Mouse (Mus musculus): ENCODE data around the gene Pnpla2. TPM values are rescaled to one million over a fixed set of nuclear protein-coding genes. Genes with fewer than 3 reads are reported as not detected.

Gene Pnpla2
- total RNA-seq, 2 experiments from 2014 or later: 387 to 566 TPM

DNA sequence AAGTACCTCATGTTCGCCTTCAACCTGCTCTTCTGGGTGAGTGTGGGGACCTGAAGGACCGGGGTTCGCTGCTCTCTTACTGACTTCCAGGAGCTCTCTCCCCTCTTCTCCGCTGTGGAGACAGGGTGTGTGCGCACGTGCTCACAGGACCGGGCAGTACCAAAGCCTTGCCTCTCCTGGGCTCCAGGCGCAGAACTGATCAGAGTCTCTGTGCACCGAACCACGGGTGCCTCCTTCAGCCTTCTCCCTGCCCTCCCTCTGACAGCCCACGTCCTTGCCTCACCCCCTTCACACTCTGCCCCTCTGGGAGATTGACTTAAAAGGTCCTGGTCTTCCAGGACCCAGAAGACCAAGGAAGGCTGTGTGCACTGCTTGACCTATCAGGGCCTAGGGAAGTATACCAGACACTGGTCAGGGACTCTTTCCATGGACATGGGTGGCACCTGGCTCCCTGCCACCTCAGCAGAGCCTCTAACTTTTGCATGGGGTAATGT, 27.6 kb downstream of the Pnpla2 start:
- no peak for DNase-seq

DNA sequence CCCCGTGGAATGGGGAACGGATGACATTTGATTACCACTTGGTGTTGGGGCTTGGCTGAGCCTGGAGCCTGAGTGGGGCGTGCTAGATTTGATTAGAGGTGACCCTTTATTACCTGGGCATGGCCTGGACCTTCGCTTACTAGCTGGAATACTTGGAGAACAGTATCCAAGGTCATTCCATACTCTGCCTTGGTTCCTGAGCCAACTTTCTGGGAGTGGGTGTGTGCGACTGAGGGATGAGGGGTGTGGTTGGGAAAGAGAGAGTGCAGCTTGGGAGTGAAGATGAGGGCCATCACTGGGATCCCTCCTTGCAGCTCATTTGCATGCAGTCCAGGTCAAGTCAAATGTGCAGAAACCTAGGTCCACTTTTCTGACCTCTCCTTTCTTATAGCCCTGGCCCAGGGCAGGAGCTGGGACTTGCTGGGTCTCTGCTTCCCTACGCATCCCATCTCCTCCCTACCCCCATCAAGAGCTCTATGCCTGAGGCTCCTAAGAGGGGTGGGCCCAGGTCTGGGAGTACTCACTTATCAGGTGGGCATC, 28.2 kb downstream of the Pnpla2 start:
- no peak for DNase-seq

- no peak for DNase-seq
Measured at GRCm38 (mm10) chr7:141484186-141485120, 29.5 kb downstream of the Pnpla2 start.

DNA sequence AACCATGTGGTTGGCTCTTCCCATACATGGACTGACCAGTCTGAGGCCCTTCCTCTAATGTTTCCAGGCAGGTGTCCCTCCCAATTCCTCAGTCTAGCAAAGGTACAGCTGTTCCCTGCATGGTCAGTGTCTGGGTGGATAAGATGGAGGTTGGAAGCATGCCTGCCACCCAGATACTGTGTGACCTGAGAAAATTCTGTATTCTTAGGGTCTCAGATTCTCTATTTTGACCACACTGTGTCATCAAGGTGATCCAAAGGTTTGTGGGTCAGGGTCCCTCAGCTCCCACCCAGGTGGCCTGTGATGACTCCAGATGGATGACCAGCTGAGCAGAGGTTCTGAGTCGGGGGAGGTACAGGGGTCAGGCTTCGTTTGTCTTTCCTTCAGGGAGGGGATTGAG, 30.2 kb downstream of the Pnpla2 start:
- DNase-seq: no peak

DNA sequence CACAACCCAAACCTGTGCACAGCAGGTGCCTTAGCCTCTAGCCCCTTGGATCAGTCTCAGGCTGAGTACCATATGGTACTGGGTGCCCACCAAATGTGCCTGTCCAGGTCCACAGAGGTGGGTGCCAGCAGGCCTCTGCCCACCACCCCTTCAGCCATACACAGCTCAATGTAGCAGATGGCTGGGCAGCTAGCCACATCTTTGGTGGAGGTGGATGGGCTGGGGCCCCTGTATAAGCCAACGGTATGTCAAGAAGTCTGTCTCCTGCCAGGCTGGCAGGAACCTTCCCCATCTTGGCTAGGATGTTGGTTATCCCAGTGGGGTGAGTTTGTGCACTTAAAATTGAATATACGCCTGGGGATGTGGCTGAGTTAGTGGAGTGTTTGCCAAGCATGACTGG, 30.6 kb downstream of the Pnpla2 start:
- no peak for DNase-seq

DNA sequence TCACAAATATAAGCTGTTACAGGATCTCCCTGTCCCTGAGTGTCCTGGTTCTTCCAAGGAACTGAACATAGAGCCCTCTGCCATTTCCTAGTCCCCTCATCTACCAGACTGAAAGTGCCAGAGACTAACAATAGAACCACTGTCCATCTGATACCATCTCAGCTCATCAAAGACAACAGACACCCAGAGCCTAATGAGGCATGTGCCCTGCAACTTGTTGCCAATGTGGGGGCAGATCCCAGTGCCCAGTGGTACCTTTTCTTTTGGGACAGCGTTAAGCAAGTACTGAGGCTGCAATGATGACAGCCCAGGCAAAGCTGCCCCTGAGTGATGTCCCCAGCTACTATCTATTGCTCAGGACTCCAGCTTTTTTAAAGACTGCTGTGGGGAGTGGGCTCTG, 31.2 kb downstream of the Pnpla2 start:
- DNase-seq: no peak

- no peak for DNase-seq
Measured at GRCm38 (mm10) chr7:141487141-141487540, 32.1 kb downstream of the Pnpla2 start.

DNA sequence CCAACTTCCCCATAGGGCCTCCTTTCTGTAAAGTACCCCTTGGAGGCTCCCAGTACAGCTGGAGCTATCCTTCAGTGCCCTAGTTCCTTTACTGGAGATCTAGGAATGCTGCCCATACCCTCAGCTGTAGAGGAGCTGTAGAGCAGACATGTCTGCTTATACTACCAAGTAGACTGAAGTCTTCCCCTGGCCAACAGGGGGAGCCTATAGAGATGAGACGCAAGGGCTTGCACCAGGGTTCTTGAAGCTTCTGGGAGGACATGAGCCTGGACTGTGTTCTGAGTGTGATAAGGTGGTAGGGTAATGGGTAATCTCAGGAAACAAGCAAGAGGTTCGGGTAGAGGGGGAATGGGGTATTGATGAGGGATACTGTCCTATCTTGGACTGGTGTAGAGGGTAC, 36.2 kb downstream of the Pnpla2 start:
- no peak for DNase-seq

- DNase-seq: no peak
Measured at GRCm38 (mm10) chr7:141492738-141493137, 37.7 kb downstream of the Pnpla2 start.

DNA sequence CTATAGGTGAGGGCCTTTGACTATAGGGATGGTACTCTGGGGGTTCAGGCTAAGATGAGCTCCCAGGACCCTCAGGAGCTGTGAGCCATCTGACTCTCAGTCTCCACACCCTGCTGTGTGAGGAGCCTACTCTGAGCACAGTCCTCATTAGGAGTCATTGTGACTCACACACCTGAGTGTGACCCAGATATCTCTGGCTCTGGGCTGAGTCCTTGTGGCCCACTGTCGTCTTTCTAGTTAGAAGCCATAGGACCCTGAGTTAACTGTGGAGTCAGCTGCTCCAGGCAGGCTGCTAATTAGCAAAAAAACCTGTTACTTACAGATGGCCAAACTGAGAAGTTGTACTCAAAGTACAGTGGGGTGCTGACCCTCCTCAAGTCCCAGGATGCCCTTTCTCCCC, 38.7 kb downstream of the Pnpla2 start:
- no peak for DNase-seq

- DNase-seq: no peak
Measured at GRCm38 (mm10) chr7:141495379-141495778, 40.4 kb downstream of the Pnpla2 start.

DNA sequence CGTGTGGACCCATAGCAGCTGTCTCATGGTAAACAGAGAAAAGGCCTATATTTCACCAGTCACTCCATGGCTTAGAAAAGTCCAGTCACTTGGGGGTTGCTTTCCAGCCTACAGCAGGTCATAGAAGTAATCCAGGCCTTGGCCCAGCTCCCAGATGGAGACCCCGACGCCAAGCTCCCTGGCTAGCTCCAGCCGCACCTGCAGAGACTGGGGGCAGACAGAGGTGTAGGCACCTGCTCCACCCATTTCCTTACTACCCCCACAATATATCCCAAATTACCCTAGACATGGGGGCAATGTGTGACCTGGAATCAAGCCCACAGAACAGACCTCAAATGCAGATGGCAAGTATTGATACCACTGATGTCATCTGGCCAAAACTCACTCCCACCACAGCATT, 40.9 kb downstream of the Pnpla2 start:
- DNase-seq: no peak

GRCm38 (mm10) chr7:141497600-141497999, 42.6 kb downstream of the Pnpla2 start:
- DNase-seq: peak; percentile 41 to 55

DNA sequence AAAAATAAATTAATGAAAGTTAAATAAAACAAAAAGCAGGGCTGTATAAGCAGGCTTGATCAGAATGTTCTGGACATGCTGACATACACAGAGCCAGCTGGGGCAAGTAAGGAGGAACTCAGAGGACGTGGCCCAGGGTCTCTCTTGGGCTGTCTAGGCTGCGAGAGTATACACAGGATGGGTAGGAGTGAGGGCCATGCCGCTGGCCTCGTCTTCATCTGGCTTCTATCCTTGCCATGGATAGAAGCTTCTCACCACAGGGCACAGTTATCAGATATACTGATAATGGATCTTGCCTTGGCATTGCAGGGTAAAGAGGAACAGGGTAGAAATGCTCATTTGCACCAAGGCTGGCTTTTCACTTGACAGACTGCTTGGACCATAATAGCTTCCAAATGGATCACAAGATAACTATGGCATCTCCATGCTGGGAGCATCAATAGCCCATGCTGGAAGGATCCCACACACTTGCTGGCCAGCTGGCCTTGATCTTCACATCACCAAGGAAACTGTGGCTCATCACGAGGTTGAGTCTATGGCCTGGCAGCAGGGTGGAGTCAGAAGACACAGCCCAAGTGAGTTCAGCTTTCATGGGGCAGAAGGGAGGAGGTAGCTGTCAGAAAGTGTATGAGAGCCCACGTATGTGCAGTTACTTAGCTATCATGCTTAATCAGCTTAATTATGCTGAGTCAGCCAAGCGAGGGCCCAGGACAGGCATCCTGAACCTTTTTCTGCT, 47.0 kb downstream of the Pnpla2 start:
- no peak for DNase-seq

DNA sequence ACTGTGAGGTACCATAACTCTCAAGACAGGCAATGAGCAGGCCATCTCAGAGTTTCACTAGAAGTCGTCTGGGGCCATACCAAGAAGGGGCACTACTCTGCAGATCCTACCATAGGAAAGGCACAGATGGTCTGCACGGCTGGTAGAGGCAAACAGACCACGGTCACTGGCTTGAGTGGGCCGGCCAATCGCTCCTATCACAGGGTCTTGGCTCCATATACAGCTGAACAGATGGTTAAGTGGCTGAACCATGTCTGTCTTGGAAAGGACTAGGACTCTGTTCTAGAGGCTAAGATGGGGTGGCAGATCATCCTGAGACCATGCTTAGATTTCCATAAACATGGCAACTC, 47.5 kb downstream of the Pnpla2 start:
- DNase-seq: no peak

GRCm38 (mm10) chr7:141506278-141506677, 51.3 kb downstream of the Pnpla2 start:
- DNase-seq: no peak

- no peak for DNase-seq
Measured at GRCm38 (mm10) chr7:141508160-141508559, 53.2 kb downstream of the Pnpla2 start.

- DNase-seq: no peak
Measured at GRCm38 (mm10) chr7:141510196-141510595, 55.2 kb downstream of the Pnpla2 start.

Other genes with a start within 250 kb of the Pnpla2 start
- not detected for gene Lmntd2, start 241.1 kb upstream of the Pnpla2 start, total RNA-seq (2021)
- gene Rassf7, start 239.3 kb upstream of the Pnpla2 start, total RNA-seq (2021): under 1 TPM; 0.57 to 0.87 TPM
- gene Phrf1, start 226.4 kb upstream of the Pnpla2 start, total RNA-seq (2021): 10 to 100 TPM; 33.7 to 34.8 TPM
- gene Irf7, start 188.7 kb upstream of the Pnpla2 start, total RNA-seq (2021): 1 to 10 TPM; 2.3 to 3.1 TPM
- gene Cdhr5, start 178.4 kb upstream of the Pnpla2 start, total RNA-seq (2021): not detected
- not detected for gene Sct, start 176.1 kb upstream of the Pnpla2 start, total RNA-seq (2021)
- not detected for gene Drd4, start 163.2 kb upstream of the Pnpla2 start, total RNA-seq (2021)
- gene Deaf1, start 127.5 kb upstream of the Pnpla2 start, total RNA-seq (2021): 10 to 100 TPM; 11.7 to 12.6 TPM
- 10 to 100 TPM; 14.6 to 15.7 TPM for gene Tmem80, start 127.5 kb upstream of the Pnpla2 start, total RNA-seq (2021)
- gene Eps8l2, start 116.3 kb upstream of the Pnpla2 start, total RNA-seq (2021): 1 to 10 TPM; 1.7 to 3.0 TPM
- gene Taldo1, start 63.0 kb upstream of the Pnpla2 start, total RNA-seq (2021): 100 to 1,000 TPM; 106 to 141 TPM
- 10 to 100 TPM; 11.3 to 12.4 TPM for gene Gatd1, start 41.1 kb upstream of the Pnpla2 start, total RNA-seq (2021)
- 1 to 10 TPM in 1 of 2 experiments, under 1 TPM in 1; 0.80 to 1.3 TPM for gene Cend1, start 25.7 kb upstream of the Pnpla2 start, total RNA-seq (2021)
- 10 to 100 TPM; 45.6 to 59.1 TPM for gene Slc25a22, start 17.3 kb upstream of the Pnpla2 start, total RNA-seq (2021)
- under 1 TPM; 0.21 to 0.42 TPM for gene Pidd1, start 11.2 kb upstream of the Pnpla2 start, total RNA-seq (2021)
- 1,000 to 10,000 TPM in 1 of 2 experiments, 100 to 1,000 TPM in 1; 998 to 1,000 TPM for gene Rplp2, start 7.8 kb upstream of the Pnpla2 start, total RNA-seq (2021)
- 10 to 100 TPM; 22.5 to 23.3 TPM for gene Cracr2b, start 5.9 kb downstream of the Pnpla2 start, total RNA-seq (2021)
- gene Cd151, start 12.2 kb downstream of the Pnpla2 start, total RNA-seq (2021): 100 to 1,000 TPM; 320 to 330 TPM
- gene Polr2l, start 19.9 kb downstream of the Pnpla2 start, total RNA-seq (2021): 10 to 100 TPM; 82.3 to 97.7 TPM
- gene Tspan4, start 20.0 kb downstream of the Pnpla2 start, total RNA-seq (2021): 10 to 100 TPM; 18.9 to 22.9 TPM
- gene Chid1, start 84.7 kb downstream of the Pnpla2 start, total RNA-seq (2021): 10 to 100 TPM; 48.2 to 50.9 TPM
- gene Ap2a2, start 107.0 kb downstream of the Pnpla2 start, total RNA-seq (2021): 10 to 100 TPM; 60.7 to 60.8 TPM
- gene Muc6, start 200.1 kb downstream of the Pnpla2 start, total RNA-seq (2021): not detected
- under 1 TPM in 1 of 2 experiments, not detected in 1; 0.44 TPM for gene Muc2, start 235.1 kb downstream of the Pnpla2 start, total RNA-seq (2021)